Comparison of ENCODE assay signal across 7 mouse cellular contexts in the genomic region with DNA sequence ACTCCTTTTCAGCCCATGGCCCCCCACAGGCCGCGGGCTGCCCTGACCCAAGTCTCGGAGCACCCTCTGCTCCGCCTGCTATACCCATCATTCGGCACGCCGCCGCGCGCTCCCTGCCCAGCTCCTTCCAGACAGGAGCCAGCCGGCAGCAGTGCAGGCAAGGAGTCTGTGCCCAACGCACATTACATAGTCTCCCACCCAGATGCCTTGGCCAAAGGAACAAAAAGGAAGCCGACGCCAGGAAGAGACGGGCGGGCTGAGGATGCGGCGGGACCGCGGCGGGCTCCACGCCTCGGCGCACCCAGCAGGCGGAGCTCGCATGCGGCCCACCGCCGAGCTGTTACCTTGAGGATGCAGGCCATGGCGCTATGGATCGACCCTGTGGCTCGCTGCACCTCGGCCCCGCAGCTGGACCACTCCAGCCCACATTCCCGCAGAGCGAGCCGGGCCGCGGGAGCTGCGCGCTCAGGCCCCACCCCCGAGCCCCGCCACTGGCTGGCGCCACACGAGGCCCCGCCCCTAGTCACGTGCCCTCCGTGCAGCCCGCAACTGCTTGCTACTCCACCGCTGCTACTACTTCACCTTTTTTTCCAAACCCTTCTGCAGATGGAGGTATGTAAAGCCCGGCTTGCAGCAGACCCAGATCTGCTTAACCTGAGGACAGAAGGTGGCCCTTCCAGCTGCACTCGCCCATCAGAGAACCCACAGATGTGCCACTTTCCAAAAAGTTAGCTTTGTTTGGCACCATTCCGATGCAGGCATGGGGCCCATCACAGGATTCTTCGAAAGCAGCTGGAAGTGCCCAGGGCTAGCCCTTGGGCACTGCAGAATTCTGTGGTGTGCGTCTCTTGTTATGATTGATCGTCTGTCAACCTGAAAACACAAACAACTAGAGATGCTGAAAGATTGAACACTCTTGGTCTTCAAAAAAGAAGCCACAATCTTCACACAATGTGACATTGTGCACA. TPM values are rescaled to one million over a fixed set of nuclear protein-coding genes. Genes with fewer than 3 reads are reported as not detected.
DNase-seq lines count a peak whose midpoint lies in the region; ATAC-seq and TF ChIP-seq lines count a peak whose summit lies in the region.

A gene (minus strand): TSS at position 474 of the 968 bp plus-strand sequence.

- H3K9ac ChIP-seq in embryonic facial prominence, embryonic 12.5 days: peak within 1 kb of the TSS; percentile 82
- peak within 1 kb of the TSS; percentile 73 for H3K9ac ChIP-seq in heart, adult 2 months (ENCODE audit: low read depth, low read length)
- H3K9ac ChIP-seq in limb, embryonic 12.5 days (replicated peaks): peak within 1 kb of the TSS; percentile 80
- H3K9ac ChIP-seq in midbrain, embryonic 14.5 days (replicated peaks; ENCODE audit: low read length): peak within 1 kb of the TSS; percentile 83

- H3K9me3 ChIP-seq in embryonic facial prominence, embryonic 12.5 days: no peaks in the 10 kb centered on the region
- H3K9me3 ChIP-seq in limb, embryonic 12.5 days: no peaks in the 10 kb centered on the region
- no peaks in the 10 kb centered on the region for H3K9me3 ChIP-seq in midbrain, embryonic 14.5 days (ENCODE audit: control insufficient read depth, low read length)

- H3K4me1 ChIP-seq in bone marrow, adult 2 months (ENCODE audit: control insufficient read depth, insufficient read depth, low read length): peaks cover 4% of the 10 kb centered on the region; the same call in 1 of the 2 replicates
- H3K4me1 ChIP-seq in embryonic facial prominence, embryonic 12.5 days: peaks cover 33% of the 10 kb centered on the region
- peaks cover 2% of the 10 kb centered on the region; the same call in 1 of the 2 replicates for H3K4me1 ChIP-seq in heart, adult 2 months (ENCODE audit: control insufficient read depth, insufficient read depth, low read length)
- peaks cover 3% of the 10 kb centered on the region; the same call in 1 of the 2 replicates for H3K4me1 ChIP-seq in kidney, adult 2 months (ENCODE audit: control insufficient read depth, insufficient read depth, low read length)
- H3K4me1 ChIP-seq in limb, embryonic 12.5 days (replicated peaks): peaks cover 23% of the 10 kb centered on the region
- H3K4me1 ChIP-seq in midbrain, embryonic 14.5 days (ENCODE audit: control insufficient read depth, insufficient read depth, low read length): peaks cover 10% of the 10 kb centered on the region

- 3% methylated on average over 56 of the region's 56 CpGs for WGBS in bone marrow, adult 2 months
- WGBS in embryonic facial prominence, embryonic 12.5 days: 2% methylated on average over 46 of the region's 56 CpGs
- WGBS in heart, adult 2 months: 2% methylated on average over 56 of the region's 56 CpGs
- 2% methylated on average over 56 of the region's 56 CpGs for WGBS in kidney, adult 2 months
- 2% methylated on average over 56 of the region's 56 CpGs for WGBS in limb, embryonic 12.5 days
- WGBS in midbrain, embryonic 14.5 days: 2% methylated on average over 56 of the region's 56 CpGs

- peak; percentile 95 for ATAC-seq in embryonic facial prominence, embryonic 12.5 days (ENCODE audit: insufficient number of reproducible peaks, insufficient read depth, low FRiP score, low TSS enrichment)
- ATAC-seq in limb, embryonic 12.5 days (ENCODE audit: insufficient number of reproducible peaks, insufficient read depth, low FRiP score, low TSS enrichment, low read depth): peak; percentile 94
- ATAC-seq in midbrain, embryonic 14.5 days (ENCODE audit: low FRiP score, low TSS enrichment): peak; percentile 99

- H3K27ac ChIP-seq in bone marrow, adult 2 months (ENCODE audit: control insufficient read depth, insufficient read depth, low read depth, low read length, poor library complexity): peak within 1 kb of the TSS; percentile 5; the same call in 1 of the 2 replicates
- H3K27ac ChIP-seq in embryonic facial prominence, embryonic 12.5 days: peak within 1 kb of the TSS; percentile 93
- peak within 1 kb of the TSS; percentile 78 for H3K27ac ChIP-seq in heart, adult 2 months
- no peak within 1 kb of the TSS for H3K27ac ChIP-seq in kidney, adult 2 months (ENCODE audit: insufficient read depth, low read depth, low read length)
- H3K27ac ChIP-seq in limb, embryonic 12.5 days: peak within 1 kb of the TSS; percentile 91
- peak within 1 kb of the TSS; percentile 91 for H3K27ac ChIP-seq in midbrain, embryonic 14.5 days (replicated peaks; ENCODE audit: low read depth, low read length)

- H3K79me2 ChIP-seq in heart, adult 2 months (replicated peaks; ENCODE audit: control insufficient read depth, insufficient read depth, low read length): no peaks in the 10 kb centered on the region

- peak; percentile 15; the same call in 1 of the 2 replicates for TF ChIP-seq POLR2A in bone marrow, adult 2 months (IDR thresholded peaks at IDR 0.05; ENCODE audit: borderline replicate concordance, control insufficient read depth, low read depth, low read length)
- TF ChIP-seq POLR2A in heart, adult 2 months (IDR thresholded peaks at IDR 0.05; ENCODE audit: insufficient read depth, low read depth, low read length): no peak
- TF ChIP-seq POLR2A in kidney, adult 2 months (IDR thresholded peaks at IDR 0.05; ENCODE audit: low read depth, low read length): no peak

- H3K4me2 ChIP-seq in embryonic facial prominence, embryonic 12.5 days (replicated peaks): peak within 1 kb of the TSS; percentile 74
- H3K4me2 ChIP-seq in limb, embryonic 12.5 days: peak within 1 kb of the TSS; percentile 79
- H3K4me2 ChIP-seq in midbrain, embryonic 14.5 days (ENCODE audit: low read length): peak within 1 kb of the TSS; percentile 93

- no peaks in the 10 kb centered on the region for H3K27me3 ChIP-seq in embryonic facial prominence, embryonic 12.5 days
- H3K27me3 ChIP-seq in heart, adult 2 months (ENCODE audit: control insufficient read depth, insufficient read depth, low read length): 0 out of 2 replicates have a peak, but pooled peaks cover 2% of the 10 kb centered on the region
- no peaks in the 10 kb centered on the region for H3K27me3 ChIP-seq in kidney, adult 2 months (replicated peaks; ENCODE audit: control insufficient read depth, insufficient read depth, low read length)
- H3K27me3 ChIP-seq in limb, embryonic 12.5 days: no peaks in the 10 kb centered on the region; the same call in 1 of the 2 replicates
- no peaks in the 10 kb centered on the region for H3K27me3 ChIP-seq in midbrain, embryonic 14.5 days (ENCODE audit: control insufficient read depth, insufficient read depth, low read length)

- peak; percentile 82 to 84 for DNase-seq in heart, adult 2 months
- DNase-seq in kidney, adult 2 months: peak; percentile 83
- peak; percentile 95 for DNase-seq in midbrain, embryonic 14.5 days
- peak; percentile 69 to 75 for DNase-seq in spleen, adult 18-20 months

- H3K36me3 ChIP-seq in embryonic facial prominence, embryonic 12.5 days: no peaks in the 10 kb centered on the region
- H3K36me3 ChIP-seq in heart, adult 2 months (ENCODE audit: control insufficient read depth, insufficient read depth, low read length): no peaks in the 10 kb centered on the region
- no peaks in the 10 kb centered on the region for H3K36me3 ChIP-seq in kidney, adult 2 months (ENCODE audit: control insufficient read depth, insufficient read depth, low read length)
- no peaks in the 10 kb centered on the region for H3K36me3 ChIP-seq in limb, embryonic 12.5 days
- H3K36me3 ChIP-seq in midbrain, embryonic 14.5 days (ENCODE audit: control insufficient read depth, insufficient read depth, low read length): no peaks in the 10 kb centered on the region

- 0 out of 2 replicates have a peak, but pooled peaks have one; percentile 45 for TF ChIP-seq EP300 in heart, adult 2 months (IDR thresholded peaks at IDR 0.05; ENCODE audit: insufficient read depth, low read depth, low read length)

- TF ChIP-seq CTCF in bone marrow, adult 2 months (IDR thresholded peaks at IDR 0.05; ENCODE audit: control insufficient read depth, insufficient read depth, low read length): no peak
- TF ChIP-seq CTCF in heart, adult 2 months (IDR thresholded peaks at IDR 0.05): peak; percentile 64
- TF ChIP-seq CTCF in kidney, adult 2 months (conservative IDR thresholded peaks at IDR 0.05; ENCODE audit: insufficient read depth, insufficient read length, low read depth, low read length): no peak

- H3K4me3 ChIP-seq in bone marrow, adult 2 months (replicated peaks; ENCODE audit: control insufficient read depth, low read depth, low read length): peak within 1 kb of the TSS; percentile 66
- peak within 1 kb of the TSS; percentile 78 for H3K4me3 ChIP-seq in embryonic facial prominence, embryonic 12.5 days
- peak within 1 kb of the TSS; percentile 70 for H3K4me3 ChIP-seq in heart, adult 2 months
- peak within 1 kb of the TSS; percentile 66 for H3K4me3 ChIP-seq in kidney, adult 2 months (ENCODE audit: insufficient read depth, low read depth, low read length)
- H3K4me3 ChIP-seq in limb, embryonic 12.5 days (replicated peaks): peak within 1 kb of the TSS; percentile 69
- H3K4me3 ChIP-seq in midbrain, embryonic 14.5 days (replicated peaks; ENCODE audit: low read depth, low read length): peak within 1 kb of the TSS; percentile 76

- intact Hi-C loops in heart, adult 2 months (cut with DNase I): loop anchor here (5.0 kb wide), 2 partner anchors 38 to 68 kb away; no protein-coding TSS in a partner anchor

RNA-seq across cellular contexts. Expression of the gene that starts here (rescaled TPM):
- 13.6 and 14.4 TPM in 2 replicates for polyA plus RNA-seq in bone marrow, adult 2 months (2011; ENCODE audit: insufficient read depth, insufficient read length, low replicate concordance, missing spikeins)
- polyA plus RNA-seq in embryonic facial prominence, embryonic 12.5 days (2016; fragmentation: Nextera tagmentation; extraction: Ambion mirVana): 64.6 and 70.2 TPM in 2 replicates
- total RNA-seq in heart, adult 2 months (2021): 1 to 10 TPM; 4.9 to 5.2 TPM
- 2.2 and 4.7 TPM in 2 replicates for polyA plus RNA-seq in heart, adult 2 months (2012; rRNA removed)
- 2.6 and 3.2 TPM in 2 replicates for polyA plus RNA-seq in kidney, adult 2 months (2012; rRNA removed)
- polyA plus RNA-seq in limb, embryonic 12.5 days (2016; fragmentation: Nextera tagmentation; extraction: Ambion mirVana): 38.3 and 41.2 TPM in 2 replicates
- polyA plus RNA-seq in midbrain, embryonic 14.5 days (2014; fragmentation: Nextera tagmentation; extraction: Ambion mirVana): 21.4 and 26.6 TPM in 2 replicates
